Mouse (Mus musculus): ENCODE measurements around the gene Idnk.
"Not testable (repeated sequence)": the region's sequence is repeated elsewhere in the genome, so short reads cannot be mapped to it uniquely, and the experiment has no call there.

Idnk gene

GRCm38 (mm10) chr13:58146603-58147002 lies 10.8 kb upstream of the Idnk start:
- not testable (repeated sequence) for DNase-seq (ENCODE audit: low spot score)

DNA sequence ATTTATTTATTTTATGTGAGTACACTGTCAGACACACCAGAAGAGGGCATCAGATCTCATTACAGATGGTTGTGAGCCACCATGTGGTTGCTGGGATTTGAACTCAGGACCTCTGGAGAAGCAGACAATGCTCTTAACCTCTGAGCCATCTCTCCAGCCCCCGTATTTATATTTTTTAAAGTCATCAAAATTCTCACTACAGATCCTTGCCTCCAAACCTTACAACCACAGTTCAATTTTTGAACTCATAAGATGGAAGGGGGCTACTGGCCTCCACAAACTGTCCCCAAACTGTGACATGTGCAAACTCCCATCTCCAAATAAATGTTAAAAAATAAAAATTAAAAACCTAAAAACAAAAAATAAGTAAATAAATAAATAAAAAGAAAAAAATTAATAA lies 9.7 kb upstream of the Idnk start:
- DNase-seq (ENCODE audit: low spot score): no peak

GRCm38 (mm10) chr13:58148256-58148831 lies 9.1 kb upstream of the Idnk start:
- peak; percentile 91 for DNase-seq (ENCODE audit: low spot score)

GRCm38 (mm10) chr13:58149033-58149558 lies 8.4 kb upstream of the Idnk start:
- DNase-seq (ENCODE audit: low spot score): peak; percentile 63

- no peak for DNase-seq (ENCODE audit: low spot score)
Observed at GRCm38 (mm10) chr13:58149629-58150028, 7.8 kb upstream of the Idnk start.

DNA sequence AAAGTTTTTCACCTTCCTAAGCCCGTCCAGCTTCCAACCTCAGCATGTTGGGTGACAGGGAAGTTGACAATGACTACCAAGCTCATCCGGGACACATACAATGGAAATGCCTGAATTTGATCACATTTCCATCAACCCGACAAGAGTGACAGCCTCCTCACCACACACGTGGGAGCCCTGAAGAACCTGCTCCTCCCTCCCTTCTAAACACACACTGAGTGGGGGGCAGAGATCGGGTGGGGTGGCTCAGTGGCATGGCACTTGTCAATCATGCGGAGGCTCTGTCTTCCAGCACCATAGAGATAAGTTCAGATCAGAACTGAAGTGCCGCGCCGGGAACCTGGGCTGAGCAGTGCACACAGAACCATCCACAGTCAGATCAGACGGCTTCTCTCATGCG lies 7.0 kb upstream of the Idnk start:
- DNase-seq (ENCODE audit: low spot score): no peak

DNA sequence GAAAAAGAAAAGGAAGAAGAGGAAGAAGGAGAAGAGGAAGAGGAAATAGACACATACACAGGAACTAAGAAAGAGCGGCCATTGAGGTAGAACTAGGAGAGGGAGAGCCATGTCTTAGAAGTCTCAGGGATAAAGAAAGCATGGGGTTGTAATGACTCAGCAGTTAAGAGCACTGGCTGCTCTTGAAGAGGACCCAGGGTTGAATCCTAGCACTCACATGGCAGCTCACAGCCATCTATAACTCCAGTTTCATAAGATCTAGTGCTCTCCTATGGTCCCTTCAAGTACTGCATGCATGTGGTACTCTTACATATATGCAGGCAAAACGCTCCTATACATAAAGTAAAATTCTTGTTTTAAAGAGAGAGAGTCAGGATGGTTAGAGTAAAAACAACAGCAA lies 1.4 kb upstream of the Idnk start:
- no peak for DNase-seq (ENCODE audit: low spot score)

GRCm38 (mm10) chr13:58157036-58157435 lies 413 bp upstream of the Idnk start:
- DNase-seq (ENCODE audit: low spot score): no peak

GRCm38 (mm10) chr13:58158099-58158912 lies 857 bp downstream of the Idnk start:
- peak; percentile 96 for DNase-seq (ENCODE audit: low spot score)

DNA sequence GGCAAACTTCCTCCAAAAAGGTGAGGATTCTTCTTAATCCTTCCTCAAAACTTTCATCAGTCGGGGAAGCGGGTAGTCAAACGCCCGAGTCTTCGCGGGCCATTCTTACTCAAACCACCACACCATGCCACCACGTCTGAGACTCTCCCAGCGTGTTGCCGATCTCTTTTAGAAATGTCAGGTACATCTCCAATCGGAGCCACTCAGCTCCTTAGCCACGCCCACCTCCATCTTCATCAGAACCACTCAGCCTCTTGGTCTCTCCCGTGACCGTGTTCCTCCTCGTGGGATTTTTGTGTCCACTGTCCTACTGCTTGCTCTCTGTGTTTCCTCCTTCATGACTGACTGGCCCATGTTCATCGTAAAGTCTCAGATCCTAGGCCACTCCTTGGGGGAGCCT lies 3.3 kb downstream of the Idnk start:
- no peak for DNase-seq (ENCODE audit: low spot score)

DNA sequence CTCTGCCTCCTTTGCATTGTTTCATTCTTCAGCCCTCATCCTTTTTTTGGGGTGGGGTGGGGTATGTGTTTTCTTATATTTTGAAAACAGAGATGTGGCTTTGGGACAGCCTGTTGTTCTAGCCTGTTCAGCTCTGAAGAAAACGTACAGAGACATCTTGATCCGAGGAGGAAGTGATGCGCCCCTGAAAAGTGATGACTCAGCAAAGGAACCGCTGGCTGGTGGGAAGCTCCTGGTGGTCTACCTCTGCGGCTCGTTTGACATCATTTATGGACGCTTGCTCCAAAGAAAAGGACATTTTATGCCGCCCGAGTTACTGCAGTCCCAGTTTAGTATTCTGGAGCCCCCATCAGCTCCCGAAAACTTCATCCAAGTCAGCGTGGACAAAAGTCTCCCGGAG lies 5.9 kb downstream of the Idnk start:
- no peak for DNase-seq (ENCODE audit: low spot score)

DNA sequence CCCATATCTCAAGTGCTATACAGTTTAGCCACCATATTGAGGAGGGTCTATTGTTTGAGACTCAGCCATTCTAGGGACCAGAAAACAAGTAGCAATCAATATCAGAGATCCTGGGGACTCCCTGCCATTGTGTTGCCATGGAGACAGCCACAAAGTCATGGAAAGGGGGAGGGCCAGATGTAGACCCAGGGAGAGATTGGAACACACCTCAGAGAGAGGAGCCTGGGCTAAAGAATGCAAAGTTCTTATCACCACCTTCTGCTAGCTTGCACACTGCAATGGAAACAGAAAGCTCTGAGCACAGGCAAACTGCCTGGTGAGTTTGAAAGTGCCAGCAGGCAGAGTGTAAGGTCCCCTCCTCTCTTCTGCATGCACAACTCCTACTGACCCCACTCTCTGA lies 10.7 kb downstream of the Idnk start:
- DNase-seq (ENCODE audit: low spot score): no peak

- DNase-seq (ENCODE audit: low spot score): no peak
Observed at GRCm38 (mm10) chr13:58176105-58176504, 18.7 kb downstream of the Idnk start.

- no peak for DNase-seq (ENCODE audit: low spot score)
Observed at GRCm38 (mm10) chr13:58177511-58178208, 20.2 kb downstream of the Idnk start.

GRCm38 (mm10) chr13:58181607-58182551 lies 24.4 kb downstream of the Idnk start:
- no peak for DNase-seq (ENCODE audit: low spot score)

DNA sequence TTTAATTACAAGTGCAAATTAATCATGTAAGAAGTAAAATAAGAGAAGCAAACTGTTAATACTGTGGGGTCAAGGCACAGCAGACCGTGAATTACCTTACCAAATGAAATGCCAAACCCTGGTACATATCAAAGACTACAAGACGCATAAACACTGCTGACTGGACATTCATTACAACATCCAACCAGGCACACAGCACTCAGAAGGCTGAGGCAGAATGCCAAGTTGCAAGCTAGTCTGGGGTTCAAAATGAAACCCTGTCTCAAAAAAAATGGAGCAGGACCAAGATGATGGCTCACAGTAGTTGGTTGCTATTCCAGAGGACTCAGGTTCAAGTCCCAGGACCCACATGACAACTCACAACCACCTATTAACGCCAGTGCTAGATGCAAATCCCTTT lies 26.7 kb downstream of the Idnk start:
- DNase-seq (ENCODE audit: low spot score): no peak

DNA sequence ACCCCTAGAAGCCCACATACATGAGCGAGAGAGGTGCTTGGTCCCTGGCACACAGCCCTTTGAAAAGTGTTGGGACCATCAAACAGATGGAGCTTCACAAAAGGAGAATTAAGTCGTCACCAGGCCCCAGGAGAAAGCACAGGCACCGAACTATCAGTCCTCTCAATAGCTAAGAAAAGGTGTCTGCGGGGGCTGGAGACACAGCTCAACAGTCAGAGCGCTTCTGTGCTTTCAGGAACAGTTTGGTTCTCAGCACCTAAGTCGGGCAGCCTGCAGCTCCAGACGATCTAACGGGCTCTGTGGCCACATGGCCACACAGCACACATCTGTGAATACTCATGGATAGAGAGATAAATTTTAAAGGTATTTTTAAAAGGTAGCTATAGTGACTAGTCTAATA lies 28.8 kb downstream of the Idnk start:
- no peak for DNase-seq (ENCODE audit: low spot score)

- no peak for DNase-seq (ENCODE audit: low spot score)
Observed at GRCm38 (mm10) chr13:58187751-58188150, 30.3 kb downstream of the Idnk start.

DNA sequence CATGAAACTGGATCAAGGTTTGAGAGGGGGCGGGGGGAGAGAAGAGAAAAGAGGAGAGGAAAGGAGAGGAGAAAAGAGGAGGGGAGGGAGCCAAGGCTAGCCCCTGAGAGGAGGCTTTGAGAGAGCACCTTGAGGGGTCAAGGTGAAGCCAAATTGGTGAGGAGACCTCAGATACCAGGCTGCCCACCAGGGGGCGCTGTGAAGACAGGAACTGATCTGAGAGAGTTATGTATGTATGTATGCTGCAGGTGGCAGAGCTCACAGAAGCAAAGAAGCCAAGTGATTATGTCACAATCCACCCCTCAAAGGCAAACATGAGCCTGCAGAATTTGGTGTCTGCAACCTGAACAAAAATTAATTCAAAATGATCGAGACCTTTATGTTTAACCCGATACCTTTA lies 31.0 kb downstream of the Idnk start:
- peak; percentile 87 for DNase-seq (ENCODE audit: low spot score)

DNA sequence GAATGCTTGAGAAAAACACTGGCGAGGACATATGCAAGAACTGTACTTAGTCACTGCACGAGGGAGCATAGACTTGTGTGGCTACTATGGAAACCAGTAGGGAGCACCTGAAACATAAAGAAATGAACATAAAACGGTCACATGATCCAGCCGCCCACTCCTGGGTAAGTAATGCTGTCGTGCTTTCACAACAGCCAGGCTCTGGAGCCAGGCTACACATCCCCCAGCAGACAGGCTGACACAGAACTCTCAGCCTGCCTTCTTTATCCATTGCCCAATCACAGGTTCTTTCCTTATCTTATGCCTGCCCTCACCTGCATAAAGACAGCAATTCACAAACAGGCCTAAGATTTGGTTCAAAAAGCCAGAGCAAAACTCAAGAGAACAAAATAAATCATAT lies 32.0 kb downstream of the Idnk start:
- no peak for DNase-seq (ENCODE audit: low spot score)

- no peak for DNase-seq (ENCODE audit: low spot score)
Observed at GRCm38 (mm10) chr13:58191516-58191915, 34.1 kb downstream of the Idnk start.

- DNase-seq (ENCODE audit: low spot score): no peak
Observed at GRCm38 (mm10) chr13:58192146-58192545, 34.7 kb downstream of the Idnk start.

Data from embryo, embryonic 10.5 days (tissue).